Mouse (Mus musculus) megakaryocyte, embryonic 14.5 days (primary cell): ENCODE results near the gene Ppp1r14c.

Source experiments
- FLI1 ChIP-seq: IDR thresholded peaks from 2 replicates; pipeline ENCODE4 v1.6.1; 2012; ENCODE audit warnings: low read length, inconsistent platforms, mixed read lengths
- GATA1 ChIP-seq: IDR thresholded peaks from 3 replicates; pipeline ENCODE4 v1.6.1; 2012; ENCODE audit warnings: mixed read lengths, low read length, inconsistent platforms, borderline replicate concordance

- TF ChIP-seq GATA1 (no peak), FLI1 (no peak)
Measured at GRCm38 (mm10) chr10:3512620-3513305, 146.9 kb downstream of the Ppp1r14c start.
